Mouse (Mus musculus): ENCODE measurements around the gene Trim17. TPM values are rescaled to one million over a fixed set of nuclear protein-coding genes. Genes with fewer than 3 reads are reported as not detected.
A peak's percentile ranks its signal among the peaks of the same experiment; 100 is the strongest.

Gene Trim17
- total and polyA plus RNA-seq, 3 experiments: 0.50 to 0.82 TPM; not detected in 1

DNA sequence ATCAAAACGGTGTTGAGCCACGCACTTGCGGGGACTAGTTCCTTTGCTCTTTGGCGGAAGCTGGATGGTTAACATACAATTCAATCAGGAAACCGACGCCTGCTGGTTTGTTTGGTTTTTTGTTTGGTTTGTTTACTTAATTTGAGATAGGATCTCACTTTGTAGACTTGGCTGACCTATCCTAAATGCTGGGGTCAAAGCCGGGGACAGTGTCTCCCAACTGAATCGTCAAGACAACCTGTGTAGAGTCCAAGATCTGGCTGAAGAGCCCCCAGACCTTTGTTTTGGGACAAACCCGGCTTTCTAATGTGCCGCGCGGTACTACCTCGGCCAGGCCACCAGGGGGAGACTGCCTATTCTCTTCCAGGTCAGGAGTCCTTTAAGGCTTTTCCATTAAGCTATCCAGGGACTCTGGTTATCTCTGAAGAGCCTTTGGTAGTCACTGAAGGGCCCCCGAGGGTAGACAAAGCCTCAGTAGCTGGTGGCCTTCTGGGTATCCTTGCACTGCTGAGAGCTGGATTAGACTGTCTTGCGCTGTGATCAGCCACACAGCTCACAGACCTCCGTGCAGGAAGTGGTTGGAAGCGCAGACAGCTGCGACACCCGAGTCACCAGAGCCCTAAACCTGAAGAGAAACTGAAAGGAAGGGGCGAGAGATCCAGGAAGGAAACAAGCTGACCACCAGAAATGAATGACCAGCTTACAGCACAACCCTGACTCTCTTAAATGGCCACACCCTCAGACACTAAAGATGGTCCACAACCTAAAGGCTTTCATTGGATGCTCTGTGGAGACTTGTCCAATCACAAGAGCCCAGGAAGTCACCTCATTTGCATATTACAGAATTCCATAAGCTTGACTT, 26.5 kb upstream of the Trim17 start (continued):
- TF ChIP-seq GATA1 (IDR thresholded peaks at IDR 0.05; ENCODE audit: low read depth, low read length) (0 out of 2 replicates have a peak, but pooled peaks have one; percentile 13), E2F4 (IDR thresholded peaks at IDR 0.05; ENCODE audit: borderline replicate concordance, low read depth, low read length) (0 out of 2 replicates have a peak, but pooled peaks have one; percentile 24), RCOR1 (IDR thresholded peaks at IDR 0.05; ENCODE audit: low read depth, low read length) (no peak; the same call in 1 of the 2 replicates), USF2 (IDR thresholded peaks at IDR 0.05; ENCODE audit: borderline replicate concordance in 1 of 2, insufficient read depth in 1 of 2, low read depth in 1 of 2, low read length in 2 of 2) (no peak), RAD21 (IDR thresholded peaks at IDR 0.05; ENCODE audit: low read depth, low read length) (peak; percentile 40), TAL1 (IDR thresholded peaks at IDR 0.05; ENCODE audit: low read length) (no peak), ZMIZ1 (IDR thresholded peaks at IDR 0.05; ENCODE audit: low read depth, low read length) (peak; percentile 87), SIN3A (IDR thresholded peaks at IDR 0.05; ENCODE audit: low read length) (peak; percentile 50), UBTF (IDR thresholded peaks at IDR 0.05; ENCODE audit: borderline replicate concordance, insufficient read depth, low read depth, low read length) (no peak), CHD1 (IDR thresholded peaks at IDR 0.05; ENCODE audit: low read depth, low read length) (no peak), ETS1 (IDR thresholded peaks at IDR 0.05; ENCODE audit: low read depth, low read length) (no peak), ELF1 (IDR thresholded peaks at IDR 0.05; ENCODE audit: low read depth, low read length) (no peak), ZC3H11A (IDR thresholded peaks at IDR 0.05; ENCODE audit: low read depth, low read length) (0 out of 2 replicates have a peak, but pooled peaks have one; percentile 4), BHLHE40 (IDR thresholded peaks at IDR 0.05; ENCODE audit: borderline replicate concordance, low read depth, low read length) (no peak), MAX (IDR thresholded peaks at IDR 0.05; ENCODE audit: low read length) (no peak), MXI1 (IDR thresholded peaks at IDR 0.05; ENCODE audit: low read depth, low read length) (peak; percentile 58; the same call in 1 of the 2 replicates), GABPA (IDR thresholded peaks at IDR 0.05; ENCODE audit: low read depth, low read length) (no peak)

DNA sequence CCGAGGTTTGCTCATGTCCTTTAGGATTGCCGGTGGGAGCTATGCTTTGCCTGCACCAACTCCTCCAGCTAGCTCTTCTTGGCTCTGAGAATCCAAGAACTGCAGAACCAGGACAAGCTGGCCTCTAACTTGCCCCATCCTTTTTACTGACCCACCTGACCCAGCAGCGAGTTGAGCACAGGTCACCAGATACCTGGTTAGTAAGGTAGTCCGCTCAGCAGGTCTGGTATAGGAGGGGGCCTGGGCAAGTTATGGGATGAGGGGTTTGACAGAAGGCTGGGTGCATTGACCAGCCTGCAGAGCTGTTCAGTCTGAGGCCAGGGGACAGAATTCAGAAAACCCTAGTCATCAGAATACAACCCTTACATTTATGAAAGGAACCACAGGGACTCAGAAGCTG, 25.4 kb upstream of the Trim17 start:
- no peak for DNase-seq (ENCODE audit: low read depth, low spot score)
- Histone ChIP-seq H3K4me3 (ENCODE audit: control insufficient read depth in 1 of 2, insufficient read depth in 1 of 2, low read depth in 2 of 2, low read length in 2 of 2) (no peak overlapping the region), H3K4me1 (ENCODE audit: control insufficient read depth in 1 of 2, insufficient read depth in 2 of 2, low read length in 2 of 2) (peaks cover 4 to 15% of the 10 kb centered on the region in 2 experiments; a peak in 3 of 4 replicates), H3K27me3 (ENCODE audit: control insufficient read depth in 1 of 2, insufficient read depth in 2 of 2, low read length in 2 of 2) (no peaks in the 10 kb centered on the region), H3K27ac (ENCODE audit: control insufficient read depth, low read depth, low read length) (no peak overlapping the region), H3K9ac (ENCODE audit: control insufficient read depth, low read depth, low read length, poor library complexity, severe bottlenecking) (no peak overlapping the region), H3K79me2 (ENCODE audit: control insufficient read depth, insufficient read depth, low read length, poor library complexity) (peaks cover 1% of the 10 kb centered on the region; the same call in 1 of the 2 replicates), H3K9me3 (replicated peaks; ENCODE audit: insufficient read depth, low read length) (no peaks in the 10 kb centered on the region), H3K36me3 (ENCODE audit: control insufficient read depth in 1 of 2, insufficient read depth in 2 of 2, low read length in 2 of 2) (peaks cover 0 to 13% of the 10 kb centered on the region in 2 experiments; a peak in 2 of 4 replicates)
- TF ChIP-seq USF2 (IDR thresholded peaks at IDR 0.05; ENCODE audit: borderline replicate concordance in 1 of 2, insufficient read depth in 1 of 2, low read depth in 1 of 2, low read length in 2 of 2): no peak
- 0 out of 2 replicates have a peak, but pooled peaks have one; percentile 30 for TF ChIP-seq MAZ (IDR thresholded peaks at IDR 0.05; ENCODE audit: low read depth, low read length)
- no peak for TF ChIP-seq RCOR1 (IDR thresholded peaks at IDR 0.05; ENCODE audit: low read depth, low read length)

All from MEL (cell line).